Mouse (Mus musculus) G1E (cell line): ENCODE measurements around the gene Tmem132d.

Source experiments
- CTCF ChIP-seq: IDR thresholded peaks from 2 replicates; pipeline ENCODE4 v1.5.1; 2012; ENCODE audit warnings: low read depth, low read length, inconsistent platforms, mixed read lengths
- GATA1 ChIP-seq: IDR thresholded peaks from 2 replicates; pipeline ENCODE4 v1.6.1; 2012; ENCODE audit warnings: borderline replicate concordance, low read length, inconsistent platforms, mixed read lengths
- GATA2 ChIP-seq: IDR thresholded peaks from 2 replicates; pipeline ENCODE4 v1.6.1; 2012; ENCODE audit warnings: low read depth, low read length, inconsistent platforms, borderline replicate concordance
- POLR2AphosphoS5 ChIP-seq: IDR thresholded peaks from 2 replicates; pipeline ENCODE4 v1.6.1; 2012; ENCODE audit warnings: low read depth, low read length, inconsistent platforms; ENCODE audit not compliant: insufficient replicate concordance
- TAL1 ChIP-seq: conservative IDR thresholded peaks from 2 replicates; pipeline ENCODE4 v1.6.1; 2012; ENCODE audit warnings: low read depth, low read length, inconsistent platforms, mixed read lengths

- TF ChIP-seq CTCF (no peak), GATA1 (no peak), POLR2AphosphoS5 (no peak), GATA2 (no peak), TAL1 (no peak)
These were observed 102.5 kb downstream of the Tmem132d start for GRCm38 (mm10) chr5:128330351-128330750.
